Mouse (Mus musculus) heart, adult 2 months (tissue): ENCODE measurements around the gene Ispd.

Experiments used
- CTCF ChIP-seq: fragments of 200-600 bp; IDR thresholded peaks from 2 replicates; pipeline ENCODE4 v1.8.1; 2022; ENCODE audit warnings: antibody characterized with exemption, mild to moderate bottlenecking, moderate library complexity
- EP300 ChIP-seq: fragments of 200-500 bp; IDR thresholded peaks from 2 replicates; pipeline ENCODE4 v1.6.1; 2011; ENCODE audit warnings: low read depth, low read length, control low read depth; ENCODE audit not compliant: insufficient read depth
- POLR2A ChIP-seq: fragments of 200-500 bp; IDR thresholded peaks from 2 replicates; pipeline ENCODE4 v1.6.1; 2011; ENCODE audit warnings: mild to moderate bottlenecking, low read depth, low read length, control low read depth; ENCODE audit not compliant: insufficient read depth

DNA sequence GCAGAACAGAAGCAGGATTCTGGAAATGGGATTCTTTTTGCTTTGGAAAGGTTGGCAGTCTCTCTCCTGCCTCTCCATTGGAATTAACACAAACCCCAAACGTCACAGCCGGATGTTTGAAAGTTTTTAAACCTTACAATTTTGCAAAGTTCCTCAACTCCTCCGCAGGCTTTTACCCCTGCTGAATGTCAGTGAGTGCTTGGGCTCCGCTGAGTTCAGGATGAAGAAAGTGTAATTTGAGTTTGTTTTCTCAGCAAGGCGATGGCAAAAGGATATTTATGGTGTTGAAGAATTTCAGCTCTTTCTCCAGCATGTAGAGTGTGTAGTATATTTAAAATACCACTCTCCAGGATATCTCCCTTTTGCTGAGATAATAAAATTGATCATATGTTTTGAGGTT lies 336.3 kb downstream of the Ispd start:
- TF ChIP-seq POLR2A (no peak), CTCF (no peak), EP300 (no peak)
